Mouse (Mus musculus) megakaryocyte, embryonic 14.5 days (primary cell): ENCODE measurements around the gene Itga7. TPM values are rescaled to one million over a fixed set of nuclear protein-coding genes. Genes with fewer than 3 reads are reported as not detected.

Experiments
- H3K27me3 ChIP-seq: replicated peaks from 2 replicates; pipeline ENCODE3; 2012; ENCODE audit warnings: inconsistent platforms
- H3K36me3 ChIP-seq: replicated peaks from 2 replicates; pipeline ENCODE3; 2012; ENCODE audit warnings: low read length, inconsistent platforms, mixed read lengths
- H3K4me1 ChIP-seq: 2 replicates; pipeline ENCODE4 v1.6.1; 2012; ENCODE audit warnings: inconsistent platforms
- H3K4me3 ChIP-seq: replicated peaks from 2 replicates; pipeline ENCODE3; 2012; ENCODE audit warnings: moderate library complexity, mild to moderate bottlenecking, inconsistent platforms
- H3K9me3 ChIP-seq: 2 replicates; pipeline ENCODE4 v1.6.1; 2012; ENCODE audit warnings: inconsistent platforms
- FLI1 ChIP-seq: IDR thresholded peaks from 2 replicates; pipeline ENCODE4 v1.6.1; 2012; ENCODE audit warnings: low read length, inconsistent platforms, mixed read lengths
- GATA1 ChIP-seq: IDR thresholded peaks from 3 replicates; pipeline ENCODE4 v1.6.1; 2012; ENCODE audit warnings: mixed read lengths, low read length, inconsistent platforms, borderline replicate concordance
- polyA plus RNA-seq: library from polyadenylated mRNA; stranded (reverse); fragments of >175 nt; gene quantifications from 2 replicates; pipeline ENCODE4 v1.2.3, GENCODE M21; 2012; ENCODE audit warnings: low replicate concordance; ENCODE audit not compliant: insufficient read depth

Gene Itga7
- polyA plus RNA-seq, 1 experiment: 1.1 TPM

- TF ChIP-seq FLI1 (no peak), GATA1 (no peak)
- Histone ChIP-seq H3K4me1 (peaks cover 76% of the 10 kb centered on the region), H3K9me3 (no peaks in the 10 kb centered on the region), H3K4me3 (no peak overlapping the region), H3K36me3 (peaks cover 59% of the 10 kb centered on the region), H3K27me3 (no peaks in the 10 kb centered on the region)
These were observed 12.9 kb upstream of the Itga7 start for GRCm38 (mm10) chr10:128920736-128921161.

DNA sequence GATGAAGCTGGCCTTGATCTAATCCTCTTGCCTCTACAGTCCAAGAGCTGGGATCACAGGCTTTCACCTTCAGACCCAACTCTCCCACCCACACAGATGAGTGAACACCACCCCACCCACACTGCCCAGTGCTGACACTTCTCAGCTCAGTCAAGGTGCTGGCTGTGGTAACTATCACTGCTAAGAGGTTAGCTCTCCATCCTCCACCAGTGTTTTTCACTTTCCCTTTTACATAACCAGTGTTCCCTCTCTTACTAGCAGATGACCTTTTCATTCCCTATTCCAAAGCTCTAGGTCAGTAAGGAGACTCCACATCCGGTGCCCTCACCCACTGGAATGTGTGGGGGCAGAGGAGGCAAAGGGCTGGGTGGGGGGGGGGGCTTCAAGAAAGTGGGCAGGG lies 12.4 kb upstream of the Itga7 start:
- Histone ChIP-seq H3K27me3 (no peaks in the 10 kb centered on the region), H3K4me1 (peaks cover 76% of the 10 kb centered on the region), H3K4me3 (peak overlapping the region; percentile 23), H3K9me3 (no peaks in the 10 kb centered on the region), H3K36me3 (peaks cover 56% of the 10 kb centered on the region)
- TF ChIP-seq FLI1 (no peak), GATA1 (no peak)

DNA sequence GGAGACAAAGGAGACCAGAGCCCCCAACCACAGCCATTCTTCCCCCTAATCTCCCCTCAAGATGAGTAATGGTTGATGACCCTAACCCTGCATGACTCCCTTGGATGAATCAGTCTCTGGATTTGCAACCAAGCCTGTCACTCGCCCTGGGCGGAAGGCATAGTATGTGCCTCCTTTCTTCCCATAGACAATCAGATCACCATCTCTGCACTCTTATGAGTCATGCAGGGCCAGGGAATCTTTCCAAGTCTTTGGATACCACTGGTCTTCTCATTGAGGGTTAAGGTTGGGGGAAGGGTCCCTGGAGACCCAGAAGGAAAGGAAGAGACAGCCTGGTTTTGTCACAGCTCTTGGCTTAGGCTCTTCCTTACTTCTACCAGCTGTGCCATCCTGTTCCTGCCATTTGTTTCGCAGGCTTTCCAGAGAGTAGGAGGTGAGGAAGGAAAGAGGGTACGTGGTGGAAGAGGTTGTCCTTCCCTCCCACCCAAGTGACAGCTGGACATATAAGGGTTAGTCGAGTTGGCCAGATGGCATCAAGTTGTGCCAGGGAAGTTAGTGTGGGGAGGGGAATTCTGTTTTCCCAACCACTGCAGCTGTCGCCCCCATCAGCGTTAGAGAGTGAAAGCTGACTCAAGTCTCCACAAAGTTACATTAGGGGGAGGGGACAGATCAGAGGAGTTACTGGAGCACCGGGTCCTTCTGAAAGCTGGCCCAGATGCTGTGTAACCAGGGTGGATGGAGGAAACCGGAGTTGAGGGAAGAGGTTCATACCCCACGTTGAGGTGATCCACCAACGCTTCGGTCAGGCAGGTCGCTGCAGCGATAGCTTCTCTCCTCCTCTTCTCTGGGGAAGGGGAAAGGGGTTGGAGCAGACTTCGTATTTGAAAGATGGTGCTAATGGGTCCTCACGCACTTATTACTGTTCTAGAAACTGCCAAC lies 11.5 kb upstream of the Itga7 start:
- peaks cover 47% of the 10 kb centered on the region for H3K36me3 ChIP-seq
- peaks cover 71% of the 10 kb centered on the region for H3K4me1 ChIP-seq
- TF ChIP-seq FLI1 (no peak), GATA1 (no peak)
- H3K27me3 ChIP-seq: no peaks in the 10 kb centered on the region
- peak overlapping the region; percentile 93 for H3K4me3 ChIP-seq
- no peaks in the 10 kb centered on the region for H3K9me3 ChIP-seq

DNA sequence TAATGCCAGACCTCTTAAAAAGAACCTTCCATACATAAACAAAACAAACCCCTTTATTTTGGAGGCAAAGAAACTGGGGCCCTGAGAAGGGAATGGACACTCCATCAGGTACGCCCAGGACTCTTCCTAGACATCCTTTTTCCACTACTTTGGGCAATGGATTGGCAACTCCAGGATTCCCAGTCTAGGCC lies 10.9 kb upstream of the Itga7 start, which contains the start of gene Rdh5:
TSS of gene Rdh5 (minus strand) at position 67 of the 191 bp plus-strand sequence.
- H3K4me3 ChIP-seq: peak within 1 kb of the TSS; percentile 93
- H3K9me3 ChIP-seq: no peaks in the 10 kb centered on the region
- H3K4me1 ChIP-seq: peaks cover 65% of the 10 kb centered on the region
- H3K36me3 ChIP-seq: peaks cover 41% of the 10 kb centered on the region
- TF ChIP-seq FLI1 (no peak), GATA1 (no peak)
- H3K27me3 ChIP-seq: peaks cover 2% of the 10 kb centered on the region

DNA sequence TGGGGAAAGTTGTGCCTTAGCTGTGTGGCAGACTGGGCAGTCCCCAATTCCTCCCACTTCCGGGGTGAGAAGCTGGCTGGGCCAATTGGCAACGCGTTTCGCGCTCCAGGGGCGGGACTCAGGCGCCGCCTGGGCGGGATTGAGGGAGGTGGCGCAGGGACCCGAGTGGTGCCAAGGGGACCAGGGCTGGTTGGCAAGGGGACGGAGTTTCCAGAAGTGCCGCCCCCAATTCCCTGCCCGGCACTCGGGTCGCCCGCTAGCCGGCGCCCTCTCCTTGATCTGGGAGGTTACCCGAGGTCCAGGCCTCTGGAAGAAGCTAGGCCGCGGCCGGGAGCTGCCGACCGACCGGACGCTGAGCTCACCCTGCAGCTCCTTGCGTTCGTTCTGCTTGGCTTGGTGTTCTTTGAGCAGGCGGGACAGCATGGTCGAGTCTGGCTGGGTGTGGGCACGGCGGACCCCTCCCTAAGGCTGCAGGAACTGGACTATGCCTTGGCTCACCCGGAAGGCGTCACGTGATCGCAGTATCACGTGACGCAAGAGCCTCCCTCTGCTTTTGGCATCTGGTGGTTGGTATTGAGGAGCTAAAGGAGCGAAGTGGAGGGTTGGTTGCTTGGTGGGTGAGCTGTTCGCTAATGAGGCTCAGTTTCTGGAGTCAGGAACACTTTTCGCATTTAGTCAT lies 10.5 kb upstream of the Itga7 start:
- no peak for TF ChIP-seq FLI1
- TF ChIP-seq GATA1: no peak
- Histone ChIP-seq H3K4me1 (peaks cover 65% of the 10 kb centered on the region), H3K9me3 (no peaks in the 10 kb centered on the region), H3K27me3 (peaks cover 7% of the 10 kb centered on the region), H3K36me3 (peaks cover 37% of the 10 kb centered on the region), H3K4me3 (peak overlapping the region; percentile 93)

- TF ChIP-seq GATA1 (no peak), FLI1 (no peak)
- H3K36me3 ChIP-seq: peaks cover 30% of the 10 kb centered on the region
- peaks cover 64% of the 10 kb centered on the region for H3K4me1 ChIP-seq
- H3K9me3 ChIP-seq: no peaks in the 10 kb centered on the region
- H3K4me3 ChIP-seq: peak within 1 kb of the TSS; percentile 93
- H3K27me3 ChIP-seq: peaks cover 13% of the 10 kb centered on the region
These were observed 9.7 kb upstream of the Itga7 start, which contains the start of gene Bloc1s1 for GRCm38 (mm10) chr10:128923935-128924334. Gene Bloc1s1, minus strand, starts transcription at chr10:128924035.

- Histone ChIP-seq H3K27me3 (peaks cover 43% of the 10 kb centered on the region), H3K36me3 (no peaks in the 10 kb centered on the region), H3K9me3 (no peaks in the 10 kb centered on the region), H3K4me1 (peaks cover 48% of the 10 kb centered on the region), H3K4me3 (no peak overlapping the region)
- TF ChIP-seq FLI1 (no peak), GATA1 (no peak)
These were observed 5.3 kb upstream of the Itga7 start for GRCm38 (mm10) chr10:128928356-128928755.

DNA sequence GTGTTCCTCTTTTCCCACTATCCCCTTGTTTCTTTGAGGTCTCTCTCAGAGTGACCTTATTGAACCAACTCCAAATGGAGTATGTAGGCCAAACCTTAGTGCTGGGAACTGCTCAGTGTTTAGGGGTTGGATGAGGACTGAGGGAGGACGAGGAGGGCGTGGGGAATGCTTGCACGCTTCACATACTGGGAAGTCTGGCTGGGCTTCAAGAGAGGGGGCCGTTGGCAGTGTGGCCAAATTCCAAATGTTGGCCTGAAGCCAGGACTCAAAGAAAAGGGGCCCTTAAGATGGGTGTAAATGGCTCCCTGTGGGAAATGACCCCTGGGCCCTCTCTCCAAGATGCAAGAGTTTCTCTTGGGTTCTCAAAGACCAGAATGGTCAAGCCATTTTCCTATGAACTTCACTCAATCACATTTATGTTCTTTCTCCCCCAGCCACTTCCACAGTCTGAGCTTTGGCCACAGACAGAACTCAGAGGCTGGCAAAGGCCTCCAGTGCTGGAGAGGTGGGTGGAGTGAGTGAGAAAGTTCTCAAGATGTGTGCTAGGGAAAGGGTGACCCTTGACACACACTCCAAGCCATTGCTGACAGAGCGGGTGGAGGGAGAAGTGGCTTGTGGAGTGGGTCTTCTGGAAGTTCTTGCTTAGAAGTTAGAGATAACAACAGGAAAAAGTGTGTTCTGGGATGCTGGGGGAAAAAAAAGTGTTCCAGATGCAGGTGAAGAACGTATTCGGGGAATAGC lies 3.8 kb upstream of the Itga7 start:
- Histone ChIP-seq H3K4me1 (peaks cover 49% of the 10 kb centered on the region), H3K36me3 (no peaks in the 10 kb centered on the region), H3K4me3 (no peak overlapping the region), H3K27me3 (peaks cover 58% of the 10 kb centered on the region), H3K9me3 (no peaks in the 10 kb centered on the region)
- TF ChIP-seq FLI1 (no peak), GATA1 (no peak)

DNA sequence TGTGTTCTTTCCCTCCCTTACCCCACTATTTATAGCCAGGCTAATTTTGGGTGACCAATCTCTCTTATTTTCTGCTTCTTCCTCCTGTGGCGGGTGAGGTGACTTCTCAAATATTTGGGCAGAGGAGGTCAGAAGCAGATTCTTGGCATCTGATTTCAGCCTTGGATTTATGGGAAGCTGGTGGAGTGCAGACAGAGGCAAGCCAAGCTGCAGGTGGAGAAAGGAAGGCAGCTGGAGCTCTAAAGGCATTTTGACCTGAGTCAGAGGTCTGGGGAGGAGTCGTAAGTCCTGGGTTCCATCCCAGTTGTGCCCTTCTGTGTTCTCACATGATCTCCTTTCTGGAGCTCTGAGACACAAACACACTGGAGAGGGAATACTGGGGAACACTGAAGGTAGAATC lies 2.2 kb upstream of the Itga7 start:
- Histone ChIP-seq H3K9me3 (no peaks in the 10 kb centered on the region), H3K27me3 (peaks cover 73% of the 10 kb centered on the region), H3K4me1 (peaks cover 64% of the 10 kb centered on the region), H3K4me3 (no peak overlapping the region), H3K36me3 (no peaks in the 10 kb centered on the region)
- TF ChIP-seq GATA1 (no peak), FLI1 (no peak)
